Mouse (Mus musculus) urinary bladder, postnatal 14 days (tissue): ENCODE results near the gene Slc10a1.
"Not testable (repeated sequence)": the region's sequence is repeated elsewhere in the genome, so short reads cannot be mapped to it uniquely, and the experiment has no call there.

Experiments used
- DNase-seq: peaks from one replicate; pipeline ENCODE4 v3.0.0; 2021; ENCODE audit warnings: low spot score

The Slc10a1 gene

DNA sequence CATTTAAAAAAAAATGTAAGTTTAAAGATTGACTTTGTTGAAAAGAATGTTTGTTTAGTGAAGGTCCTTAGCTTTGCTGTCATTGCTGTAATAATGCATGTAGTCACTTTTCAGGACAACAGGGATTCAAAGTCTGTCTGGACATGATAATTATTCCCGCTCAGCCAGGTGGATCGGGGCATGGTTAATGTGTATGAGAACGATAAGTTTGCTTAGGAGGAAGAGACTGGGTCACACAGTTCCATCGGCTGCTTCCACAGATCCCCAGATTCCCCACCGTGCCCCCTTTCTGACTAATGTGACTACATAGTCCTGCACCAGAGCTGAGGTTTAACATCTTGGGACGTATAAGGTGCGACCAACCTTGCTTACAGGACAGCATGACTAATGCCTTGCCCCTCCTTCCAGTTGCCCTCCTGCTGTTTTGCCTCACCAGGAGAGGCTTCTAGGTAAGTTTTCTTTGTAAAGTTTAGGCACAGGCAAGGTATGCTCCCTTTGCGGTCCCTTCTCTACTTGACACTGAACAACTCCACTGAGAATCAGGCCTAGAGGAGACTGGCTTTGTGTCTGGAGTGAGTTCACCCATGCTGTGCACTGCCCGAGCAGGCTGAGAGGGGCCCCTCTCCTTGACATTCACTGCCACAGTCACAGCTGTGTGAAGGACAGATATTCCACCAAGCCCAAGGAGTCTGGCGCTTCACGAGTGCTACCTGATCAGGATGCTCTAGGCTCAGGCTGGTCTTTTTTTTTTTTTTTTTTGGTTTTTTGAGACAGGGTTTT lies 2.3 kb downstream of the Slc10a1 start:
- peak; percentile 1 for DNase-seq

DNA sequence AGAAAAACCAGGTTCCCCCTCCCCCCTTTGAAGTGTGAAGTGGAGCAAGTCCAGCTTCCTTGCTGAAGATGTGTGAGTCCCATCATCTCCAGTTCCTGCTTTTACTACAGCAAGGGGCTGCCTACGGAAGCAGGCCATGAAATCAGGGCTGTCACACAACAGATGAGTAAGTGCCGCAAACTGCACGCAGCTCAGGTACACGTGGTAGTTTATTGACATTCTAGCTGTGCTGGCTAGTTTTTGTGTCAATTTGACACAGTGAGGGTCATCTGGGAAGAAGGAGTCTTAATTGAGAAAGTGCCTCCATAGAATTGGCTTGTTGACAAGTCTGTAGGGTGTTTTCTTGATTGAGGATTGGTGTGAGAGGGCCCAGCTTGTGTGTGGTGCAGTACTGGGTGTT lies 5.9 kb downstream of the Slc10a1 start:
- DNase-seq, result peak; percentile 1

DNA sequence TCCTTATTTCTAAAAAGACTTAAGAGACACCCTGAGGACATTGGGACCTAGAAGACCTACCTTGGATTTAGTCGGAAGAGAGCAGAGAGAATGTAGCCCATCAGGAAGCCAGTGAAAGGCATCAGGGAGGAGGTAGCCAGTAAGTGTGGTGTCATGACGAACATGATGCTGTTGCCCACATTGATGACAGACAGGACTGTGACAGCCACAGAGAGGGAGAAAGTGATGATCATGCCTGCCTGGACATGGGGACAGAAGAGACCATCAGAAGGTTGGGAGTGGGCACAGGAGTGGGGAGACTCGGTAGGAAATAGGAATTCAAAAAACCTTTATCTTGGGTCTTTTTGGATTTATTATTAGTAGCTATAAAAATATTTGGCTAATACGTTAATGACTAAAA lies 10.5 kb downstream of the Slc10a1 start:
- DNase-seq, result no peak

DNA sequence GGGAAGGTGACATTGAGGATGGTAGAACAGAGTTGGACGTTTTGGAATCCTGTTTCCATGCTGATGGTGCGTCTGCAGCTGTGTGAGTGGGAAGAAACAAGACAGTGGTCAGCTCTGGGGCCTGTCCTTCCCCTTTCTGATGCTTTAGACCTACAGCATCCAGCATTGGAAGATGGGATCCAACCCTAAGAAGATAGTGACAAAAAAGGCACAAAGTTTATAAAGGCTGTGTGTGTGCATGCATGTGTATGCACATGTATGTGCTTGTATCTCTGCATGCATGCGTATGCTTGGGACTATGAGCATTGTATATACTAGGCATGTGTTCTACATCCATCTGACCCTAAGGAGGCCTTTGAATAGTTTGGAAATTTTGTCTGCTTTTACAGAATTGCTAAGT lies 12.5 kb downstream of the Slc10a1 start:
- no peak for DNase-seq

- no peak for DNase-seq
Measured at GRCm38 (mm10) chr12:80952526-80952925, 16.0 kb downstream of the Slc10a1 start.

- DNase-seq, result no peak
Measured at GRCm38 (mm10) chr12:80951640-80952219, 16.8 kb downstream of the Slc10a1 start.

DNA sequence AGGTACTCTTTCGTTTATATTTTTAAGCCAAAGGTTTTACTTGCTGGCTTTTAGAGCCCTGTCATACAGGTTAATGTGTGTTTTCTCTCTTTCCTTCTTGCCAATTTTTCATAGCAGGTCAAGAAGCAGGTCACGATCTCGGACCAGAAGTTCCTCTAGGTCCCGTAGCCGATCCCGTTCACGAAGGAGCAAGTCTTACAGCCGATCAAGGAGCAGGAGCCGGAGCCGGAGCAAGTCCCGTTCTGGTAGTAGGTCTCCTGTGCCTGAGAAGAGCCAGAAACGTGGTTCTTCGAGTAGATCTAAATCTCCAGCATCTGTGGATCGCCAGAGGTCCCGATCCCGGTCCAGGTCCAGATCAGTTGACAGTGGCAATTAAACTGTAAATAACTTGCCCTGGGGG lies 18.9 kb downstream of the Slc10a1 start:
- DNase-seq, result not testable (repeated sequence)

GRCm38 (mm10) chr12:80948202-80948601 lies 20.3 kb downstream of the Slc10a1 start:
- no peak for DNase-seq

DNA sequence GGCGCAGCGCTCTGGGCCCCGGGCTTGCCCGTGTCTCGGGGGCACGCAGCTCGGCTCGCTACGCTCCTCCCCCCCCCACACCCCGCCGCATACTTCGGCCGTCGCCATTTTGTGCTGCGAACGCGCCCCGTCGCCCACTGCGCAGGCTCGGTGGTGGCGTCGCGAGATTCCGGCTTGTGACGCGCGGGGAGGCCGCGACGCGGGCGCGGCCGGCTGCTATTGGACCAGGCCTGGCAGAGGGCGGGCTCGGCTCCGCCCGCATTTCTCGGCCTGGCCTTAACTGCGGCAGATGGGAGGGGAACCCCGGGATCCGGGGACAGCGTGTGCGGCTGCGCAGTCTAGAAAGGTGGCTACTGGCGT lies 22.5 kb downstream of the Slc10a1 start:
- peak; percentile 96 for DNase-seq

- peak; percentile 98 for DNase-seq
Measured at GRCm38 (mm10) chr12:80945334-80945995, 23.0 kb downstream of the Slc10a1 start, which contains the start of gene Srsf5. Gene Srsf5, plus strand, starts transcription at chr12:80945504.

- DNase-seq, result not testable (repeated sequence)
Measured at GRCm38 (mm10) chr12:80944963-80945333, 23.6 kb downstream of the Slc10a1 start.

DNA sequence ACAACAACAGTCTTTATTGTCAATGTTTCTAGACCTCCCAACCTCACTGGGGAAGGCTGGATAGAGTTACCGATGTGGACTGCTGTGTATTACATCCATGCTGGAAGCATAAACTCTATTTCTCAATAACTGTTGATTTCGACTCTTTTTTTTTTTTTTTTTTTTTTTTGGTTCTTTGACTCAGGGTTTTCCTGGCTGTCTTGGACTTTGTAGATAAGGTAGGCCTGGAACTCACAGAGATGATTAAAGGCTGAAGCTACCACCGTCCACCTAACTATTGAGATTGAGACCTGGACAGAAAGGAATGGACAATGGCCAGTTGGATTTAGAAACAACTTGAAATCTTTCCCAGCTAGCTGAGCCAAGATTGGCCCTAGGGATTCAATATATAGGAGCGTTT lies 24.3 kb downstream of the Slc10a1 start:
- no peak for DNase-seq

DNA sequence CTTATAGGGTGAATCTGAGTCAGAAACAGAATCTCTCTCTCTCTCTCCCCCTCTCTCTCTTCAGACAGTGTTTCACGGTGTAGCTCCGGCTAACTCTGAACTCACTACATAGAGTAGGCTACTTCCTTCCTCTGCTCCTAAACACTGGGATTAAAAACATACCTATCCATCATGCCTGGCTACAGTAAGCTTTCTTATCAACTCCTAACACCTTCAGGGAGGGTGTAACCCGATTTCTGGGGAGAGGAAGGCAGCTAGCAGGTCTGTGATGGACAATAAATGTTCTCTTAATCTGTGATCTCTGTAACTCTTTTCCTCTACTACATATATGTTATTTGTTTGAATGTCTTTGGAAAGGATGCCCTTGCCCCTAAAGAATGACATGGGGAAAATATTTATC lies 25.1 kb downstream of the Slc10a1 start:
- DNase-seq, result no peak

DNA sequence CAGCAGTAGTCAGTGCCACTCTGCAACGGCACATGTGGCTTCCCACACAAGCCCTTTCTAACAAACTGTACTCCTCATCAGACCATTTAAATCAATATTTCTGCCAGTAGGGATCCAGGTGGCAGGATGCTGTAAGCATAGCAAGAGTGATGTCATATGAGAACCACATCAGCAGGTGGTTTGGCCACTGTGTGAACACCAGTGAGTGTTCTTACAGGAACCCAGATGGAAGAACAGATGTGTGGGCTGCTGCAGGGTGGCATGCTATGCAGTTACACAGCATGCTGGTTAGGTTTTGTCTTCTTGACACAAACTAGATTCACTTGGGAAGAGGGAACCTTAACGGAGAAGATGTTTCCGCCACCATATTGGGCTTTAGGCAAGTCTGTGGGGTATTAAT lies 26.6 kb downstream of the Slc10a1 start:
- DNase-seq, result no peak

GRCm38 (mm10) chr12:80939165-80939564 lies 29.3 kb downstream of the Slc10a1 start:
- no peak for DNase-seq

DNA sequence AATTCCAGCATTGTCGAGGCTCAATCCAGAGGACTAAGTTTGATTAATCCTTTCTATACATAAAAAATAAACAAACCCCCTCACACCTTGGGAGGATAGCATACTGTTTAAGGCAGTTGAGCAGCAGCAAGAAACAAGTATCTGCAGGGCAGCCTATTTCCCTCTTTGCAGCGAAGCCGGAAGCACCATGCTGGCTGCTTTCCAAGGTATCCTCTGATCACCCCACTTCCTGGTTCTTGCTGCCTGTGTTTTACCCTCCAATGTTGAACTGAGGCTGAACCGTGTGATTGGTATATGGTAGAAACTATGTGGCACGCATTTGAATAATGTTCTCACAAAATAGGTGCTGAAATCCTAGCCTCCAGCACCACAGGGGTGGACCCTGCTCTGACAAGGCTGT lies 29.9 kb downstream of the Slc10a1 start:
- peak; percentile 79 for DNase-seq

GRCm38 (mm10) chr12:80937331-80938029 lies 31.0 kb downstream of the Slc10a1 start:
- DNase-seq, result no peak

GRCm38 (mm10) chr12:80936751-80937150 lies 31.8 kb downstream of the Slc10a1 start:
- no peak for DNase-seq

DNA sequence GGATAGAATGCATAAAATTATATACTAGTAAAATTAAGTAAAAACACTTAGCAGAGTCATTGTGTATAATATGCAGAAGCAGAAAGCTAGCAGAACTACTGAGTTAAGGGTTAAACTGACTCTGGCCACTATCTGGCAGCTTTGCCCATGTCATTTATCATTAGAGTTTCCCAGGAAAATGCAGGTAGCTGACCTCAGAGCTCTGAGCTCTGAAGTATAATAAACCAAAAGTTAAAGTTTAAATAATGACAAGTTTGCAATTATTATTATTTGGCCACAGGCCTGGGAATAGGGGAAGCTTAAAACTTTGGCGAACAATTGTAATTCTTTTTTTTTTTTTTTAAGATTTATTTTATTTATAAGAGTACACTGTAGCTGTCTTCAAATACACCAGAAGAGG lies 35.6 kb downstream of the Slc10a1 start:
- DNase-seq, result no peak

- DNase-seq, result no peak
Measured at GRCm38 (mm10) chr12:80931402-80932140, 36.9 kb downstream of the Slc10a1 start.

- no peak for DNase-seq
Measured at GRCm38 (mm10) chr12:80930141-80930540, 38.4 kb downstream of the Slc10a1 start.

GRCm38 (mm10) chr12:80928881-80929280 lies 39.6 kb downstream of the Slc10a1 start:
- DNase-seq, result no peak
